Mouse (Mus musculus) liver, postnatal 0 days (tissue): Measurements from ENCODE around the gene Gigyf2. TPM values are rescaled to one million over a fixed set of nuclear protein-coding genes. Genes with fewer than 3 reads are reported as not detected.

Source experiments
- ATAC-seq: fragments of 200-750 bp; cut with Nextera tagmentation; 2 replicates; pipeline ENCODE4 v1.8.0; 2017; ENCODE audit warnings: mild to moderate bottlenecking, moderate library complexity
- DNase-seq: peaks from one replicate; pipeline ENCODE4 v3.0.0-alpha.2; 2016
- H3K27ac ChIP-seq: fragments of 300-500 bp; sonication (generic); 2 replicates; pipeline ENCODE4 v1.5.1; 2014; ENCODE audit warnings: antibody characterized with exemption, moderate library complexity, mild to moderate bottlenecking, low read depth
- H3K27me3 ChIP-seq: fragments of 300-500 bp; sonication (generic); 2 replicates; pipeline ENCODE4 v1.6.1; 2014; ENCODE audit warnings: low read length, control low read depth, mixed read lengths; ENCODE audit not compliant: insufficient read depth
- H3K36me3 ChIP-seq: fragments of 300-500 bp; sonication (generic); replicated peaks from 2 replicates; pipeline ENCODE4 v1.6.1; 2014; ENCODE audit warnings: mild to moderate bottlenecking, control low read depth, low read length, moderate library complexity, mixed read lengths; ENCODE audit not compliant: insufficient read depth
- H3K4me1 ChIP-seq: fragments of 300-500 bp; sonication (generic); 2 replicates; pipeline ENCODE4 v1.6.1; 2014; ENCODE audit warnings: antibody characterized with exemption, mild to moderate bottlenecking, control low read depth; ENCODE audit not compliant: insufficient read depth
- H3K4me2 ChIP-seq: fragments of 300-500 bp; sonication (generic); 2 replicates; pipeline ENCODE4 v1.6.1; 2014; ENCODE audit warnings: low read depth, mild to moderate bottlenecking, low read length, moderate library complexity, mixed read lengths
- H3K4me3 ChIP-seq: fragments of 300-500 bp; sonication (generic); 2 replicates; pipeline ENCODE4 v1.5.1; 2014; ENCODE audit warnings: low read depth, low read length
- H3K9ac ChIP-seq: fragments of 300-500 bp; sonication (generic); replicated peaks from 2 replicates; pipeline ENCODE4 v1.6.1; 2014; ENCODE audit warnings: mild to moderate bottlenecking, moderate library complexity
- H3K9me3 ChIP-seq: fragments of 300-500 bp; sonication (generic); 2 replicates; pipeline ENCODE4 v1.6.1; 2016; ENCODE audit warnings: mild to moderate bottlenecking, control low read depth, low read length, mixed read lengths
- CTCF ChIP-seq: sonication (generic); IDR thresholded peaks from 2 replicates; pipeline ENCODE4 v1.5.1; 2016; ENCODE audit warnings: antibody characterized with exemption, low read depth
- EP300 ChIP-seq: IDR thresholded peaks from 2 replicates; pipeline ENCODE4 v1.6.1; 2016; ENCODE audit warnings: antibody characterized with exemption, low read depth, mild to moderate bottlenecking
- WGBS: fragments of 180-500 bp; shearing (Covaris S2); extraction: QIAGEN DNeasy Blood & Tissue Kit; methylation state at CpG from one replicate; pipeline ENCODE4 v1.1.7; 2014; ENCODE audit not compliant: insufficient replicate concordance; 5-methylcytosine and 5-hydroxymethylcytosine counted together
- polyA plus RNA-seq: library from polyadenylated mRNA; unstranded; fragments of >200 nt; fragmentation: Nextera tagmentation; extraction: Ambion mirVana; gene quantifications from 2 replicates; pipeline ENCODE4 v1.2.1, GENCODE M21; 2015

Gigyf2 gene
- polyA plus RNA-seq, 1 experiment from 2014 or later, result 13.3 TPM

- Histone ChIP-seq H3K9me3 (no peaks in the 10 kb centered on the region), H3K27ac (no peak overlapping the region), H3K27me3 (no peaks in the 10 kb centered on the region), H3K36me3 (peaks cover 48% of the 10 kb centered on the region), H3K9ac (no peak overlapping the region; the same call in 1 of the 2 replicates), H3K4me2 (no peak overlapping the region), H3K4me3 (no peak overlapping the region), H3K4me1 (no peaks in the 10 kb centered on the region)
- ATAC-seq, result no peak
- TF ChIP-seq EP300 (no peak), CTCF (no peak)
- WGBS, result 77% methylated on average over 1 of the region's 1 CpGs
- DNase-seq, result no peak
Measured at GRCm38 (mm10) chr1:87404710-87405109, 77.9 kb downstream of the Gigyf2 start.

DNA sequence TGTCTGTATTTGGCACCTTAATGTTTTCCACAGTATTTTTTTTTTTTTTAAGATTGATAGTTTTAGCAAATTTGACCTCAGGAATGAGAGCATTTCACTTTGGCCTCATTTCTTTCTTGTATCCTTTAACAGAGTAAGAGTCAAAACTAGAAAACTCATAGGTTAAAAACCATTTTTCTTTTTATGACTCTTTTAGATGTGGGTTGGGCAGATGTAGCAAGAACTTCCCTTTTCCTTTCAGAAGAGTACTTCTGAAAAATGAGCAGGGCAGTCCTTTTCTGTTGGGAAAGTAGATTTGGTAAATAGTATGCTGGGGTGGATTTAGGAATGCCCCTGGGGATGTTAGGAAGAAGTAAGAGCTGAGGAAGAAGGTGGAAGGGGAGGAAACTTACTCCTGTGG is 79.2 kb downstream of the Gigyf2 start:
- ATAC-seq (no peak), DNase-seq (no peak)
- no peak overlapping the region for H3K27ac ChIP-seq
- H3K4me2 ChIP-seq, result no peak overlapping the region
- H3K4me1 ChIP-seq, result no peaks in the 10 kb centered on the region
- H3K9ac ChIP-seq, result no peak overlapping the region
- H3K27me3 ChIP-seq, result no peaks in the 10 kb centered on the region
- H3K36me3 ChIP-seq, result peaks cover 58% of the 10 kb centered on the region
- TF ChIP-seq EP300 (no peak), CTCF (no peak)
- no peak overlapping the region for H3K4me3 ChIP-seq
- no peaks in the 10 kb centered on the region for H3K9me3 ChIP-seq

DNA sequence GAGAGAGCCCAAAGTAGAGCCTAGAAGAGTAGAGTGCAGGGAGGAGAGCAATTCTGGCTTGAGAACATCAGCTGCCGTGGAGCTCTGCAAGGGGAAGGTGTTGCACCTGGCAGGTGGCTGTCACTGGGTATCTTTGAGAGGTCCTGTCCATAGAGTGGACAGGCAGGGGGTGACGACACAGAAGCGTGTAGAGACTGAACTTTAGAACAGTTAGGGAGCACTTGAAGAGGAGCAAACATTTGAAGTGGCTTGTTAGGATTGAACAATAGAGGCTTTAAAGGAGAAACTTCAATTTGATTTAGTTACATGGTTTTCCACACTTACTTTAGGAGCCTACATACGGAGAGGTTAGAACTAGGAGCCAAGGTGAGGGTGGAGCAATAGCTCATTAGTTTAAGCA is 82.6 kb downstream of the Gigyf2 start:
- Histone ChIP-seq H3K9ac (no peak overlapping the region), H3K27ac (no peak overlapping the region), H3K27me3 (no peaks in the 10 kb centered on the region), H3K4me3 (no peak overlapping the region), H3K4me2 (no peak overlapping the region), H3K4me1 (no peaks in the 10 kb centered on the region), H3K36me3 (peaks cover 65% of the 10 kb centered on the region), H3K9me3 (no peaks in the 10 kb centered on the region)
- WGBS, result 85% methylated on average over 4 of the region's 4 CpGs
- TF ChIP-seq EP300 (no peak), CTCF (no peak)
- DNase-seq, result no peak
- no peak for ATAC-seq

DNA sequence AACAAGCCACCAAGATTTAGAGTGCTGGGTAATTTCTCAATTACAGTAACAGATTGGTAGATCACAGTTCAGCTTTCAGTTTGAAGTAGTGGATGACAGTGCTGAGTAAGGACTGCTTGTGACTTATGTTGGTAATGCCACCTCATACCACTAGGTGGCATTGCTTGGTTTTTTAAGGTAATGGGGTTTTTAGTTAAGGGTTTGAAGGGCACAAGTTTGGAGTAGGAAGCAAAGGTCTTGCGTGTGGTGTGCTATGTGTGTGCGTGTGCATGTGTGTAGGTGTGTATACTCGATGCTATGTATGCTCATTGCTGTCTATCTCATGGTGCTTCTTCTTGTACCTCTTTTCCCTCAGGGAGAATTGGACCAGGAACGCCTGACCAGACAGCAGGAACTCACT is 91.9 kb downstream of the Gigyf2 start:
- H3K36me3 ChIP-seq, result peaks cover 51% of the 10 kb centered on the region

GRCm38 (mm10) chr1:87435125-87435524 is 108.3 kb downstream of the Gigyf2 start:
- DNase-seq, result no peak
- no peak overlapping the region for H3K27ac ChIP-seq
- WGBS, result 91% methylated on average over 2 of the region's 2 CpGs
- H3K27me3 ChIP-seq, result no peaks in the 10 kb centered on the region
- no peak overlapping the region for H3K4me3 ChIP-seq
- H3K9ac ChIP-seq, result no peak overlapping the region
- H3K4me2 ChIP-seq, result no peak overlapping the region
- no peaks in the 10 kb centered on the region for H3K4me1 ChIP-seq
- ATAC-seq, result no peak
- peaks cover 68% of the 10 kb centered on the region for H3K36me3 ChIP-seq
- no peaks in the 10 kb centered on the region for H3K9me3 ChIP-seq
- TF ChIP-seq EP300 (no peak), CTCF (no peak)

More for the DNA sequence above, 91.9 kb downstream of the Gigyf2 start:
- peak; percentile 83 for TF ChIP-seq CTCF
- TF ChIP-seq EP300, result no peak
- Histone ChIP-seq H3K4me3 (no peak overlapping the region), H3K4me2 (no peak overlapping the region), H3K9me3 (no peaks in the 10 kb centered on the region), H3K27ac (no peak overlapping the region), H3K27me3 (no peaks in the 10 kb centered on the region), H3K9ac (no peak overlapping the region), H3K4me1 (no peaks in the 10 kb centered on the region)
- no peak for ATAC-seq
- WGBS, result 80% methylated on average over 4 of the region's 4 CpGs
- DNase-seq, result peak; percentile 23

DNA sequence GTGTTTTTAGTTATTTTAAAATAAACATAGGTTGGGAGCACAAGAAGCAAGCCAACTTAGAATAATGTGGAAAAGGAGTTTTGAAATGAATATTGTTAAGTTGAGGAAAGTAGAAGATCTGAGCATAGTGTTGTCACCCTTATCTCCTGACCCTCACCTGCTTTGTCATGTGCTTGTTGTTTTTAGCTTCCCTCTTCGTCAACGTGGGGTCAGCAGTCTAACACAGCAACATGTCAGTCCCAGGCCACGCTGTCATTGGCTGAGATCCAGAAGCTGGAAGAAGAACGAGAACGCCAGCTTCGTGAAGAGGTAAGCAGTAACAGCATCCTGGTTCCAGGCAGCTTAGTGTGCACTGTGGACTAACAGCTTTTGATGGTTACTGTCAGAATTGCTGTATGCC is 109.8 kb downstream of the Gigyf2 start:
- peak; percentile 18 for DNase-seq
- Histone ChIP-seq H3K4me3 (no peak overlapping the region), H3K4me1 (no peaks in the 10 kb centered on the region), H3K27me3 (no peaks in the 10 kb centered on the region), H3K36me3 (peaks cover 72% of the 10 kb centered on the region), H3K9me3 (no peaks in the 10 kb centered on the region), H3K27ac (peak overlapping the region; percentile 22; the same call in 1 of the 2 replicates), H3K4me2 (no peak overlapping the region), H3K9ac (no peak overlapping the region)
- TF ChIP-seq CTCF, result no peak
- TF ChIP-seq EP300, result no peak
- peak; percentile 57; the same call in 1 of the 2 replicates for ATAC-seq
- WGBS, result 63% methylated on average over 6 of the region's 6 CpGs
